Mouse (Mus musculus) CD8-positive naive resting alpha-beta T cell, adult 57 days (primary cell): ENCODE data around the gene Gm17409. TPM values are rescaled to one million over a fixed set of nuclear protein-coding genes. Genes with fewer than 3 reads are reported as not detected.

Experiments
- total RNA-seq: library from RNA; stranded (reverse); gene quantifications from one replicate; pipeline ENCODE4 v1.2.4, GENCODE M21; 2023

Gene Gm17409
- not detected for total RNA-seq

GRCm38 (mm10) chr2:58469816-58470215 is at the start of gene Gm17409:
TSS of gene Gm17409 (plus strand) at chr2:58470116.

Other genes starting within 250 kb of the Gm17409 start
- gene Acvr1c, start 112.2 kb upstream of the Gm17409 start, total RNA-seq = not detected
- gene Acvr1, start 97.0 kb downstream of the Gm17409 start, total RNA-seq = 1.2 TPM
- not detected for gene Upp2, start 97.2 kb downstream of the Gm17409 start, total RNA-seq